Mouse (Mus musculus) gastrocnemius, postnatal 4 days (tissue): ENCODE measurements around the gene Gon4l. TPM values are rescaled to one million over a fixed set of nuclear protein-coding genes. Genes with fewer than 3 reads are reported as not detected.
A peak's percentile ranks its signal among the peaks of the same experiment; 100 is the strongest.

ENCODE experiments used
- DNase-seq, 2 experiments: peaks; one replicate each; pipeline ENCODE4 v3.0.0; 2021 to 2022; ENCODE audit warnings: low spot score in 2 of 2, mixed read lengths in 2 of 2
- total RNA-seq, 2 experiments: library from RNA; stranded (reverse); gene quantifications; 2 replicates each; pipeline ENCODE4 v1.2.3; 2021

Gene Gon4l
- total RNA-seq, 2 experiments from 2014 or later, result 24.6 to 27.5 TPM

DNA sequence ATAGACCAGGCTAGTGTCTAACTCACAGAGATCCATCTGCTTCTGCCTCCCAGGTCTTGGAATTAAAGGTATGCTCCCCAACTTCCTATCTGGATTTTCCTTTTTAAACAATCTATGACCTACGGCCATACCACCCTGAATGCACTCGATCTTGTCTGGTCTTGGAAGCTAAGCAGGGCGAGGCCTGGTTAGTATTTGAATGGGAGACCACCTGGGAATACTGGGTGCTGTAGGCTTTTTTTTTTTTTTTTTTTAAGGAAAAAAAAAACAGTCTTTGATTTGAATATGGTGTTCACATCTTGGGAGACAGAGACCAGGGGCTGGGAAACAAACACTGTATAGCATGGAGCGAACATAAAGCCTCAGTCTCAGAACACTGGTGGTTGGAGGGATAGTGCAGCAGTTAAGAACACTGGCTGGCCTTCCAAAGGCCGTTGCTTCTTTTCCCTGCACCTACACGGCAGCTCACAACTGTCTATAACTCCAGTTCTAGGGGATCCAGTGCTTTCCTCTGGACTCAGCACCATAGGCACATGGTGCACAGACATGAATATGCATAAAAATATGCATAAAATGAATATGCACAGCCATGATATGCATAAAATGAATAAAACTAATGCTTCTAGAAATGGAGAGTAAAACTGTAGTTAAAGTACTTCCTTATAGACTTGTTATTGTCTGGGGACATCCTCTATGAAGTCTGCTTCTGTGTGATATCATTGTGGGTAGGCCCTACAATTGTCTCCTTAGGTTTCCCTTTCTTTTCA is 71.5 kb downstream of the Gon4l start:
- no peak for DNase-seq

DNA sequence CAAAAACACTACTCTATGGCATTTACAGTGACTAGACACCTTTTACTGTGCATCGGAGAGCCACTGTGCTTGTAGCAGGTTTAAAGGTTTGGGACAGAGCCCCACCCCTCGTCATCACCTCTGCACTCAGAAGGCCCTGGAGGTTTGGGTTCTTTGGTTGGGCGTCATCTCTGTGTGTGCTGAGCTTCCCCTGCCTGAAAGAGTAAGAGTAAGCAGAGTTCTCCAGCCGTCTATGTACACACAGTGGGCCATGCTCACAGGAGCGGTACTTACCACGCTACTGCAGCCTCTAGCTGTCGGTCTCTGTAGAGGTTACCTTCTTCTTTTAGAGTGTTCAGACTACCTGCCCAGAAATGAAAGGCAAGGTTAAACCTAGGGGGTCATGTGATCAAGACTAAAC is 77.6 kb downstream of the Gon4l start:
- DNase-seq, result no peak

DNA sequence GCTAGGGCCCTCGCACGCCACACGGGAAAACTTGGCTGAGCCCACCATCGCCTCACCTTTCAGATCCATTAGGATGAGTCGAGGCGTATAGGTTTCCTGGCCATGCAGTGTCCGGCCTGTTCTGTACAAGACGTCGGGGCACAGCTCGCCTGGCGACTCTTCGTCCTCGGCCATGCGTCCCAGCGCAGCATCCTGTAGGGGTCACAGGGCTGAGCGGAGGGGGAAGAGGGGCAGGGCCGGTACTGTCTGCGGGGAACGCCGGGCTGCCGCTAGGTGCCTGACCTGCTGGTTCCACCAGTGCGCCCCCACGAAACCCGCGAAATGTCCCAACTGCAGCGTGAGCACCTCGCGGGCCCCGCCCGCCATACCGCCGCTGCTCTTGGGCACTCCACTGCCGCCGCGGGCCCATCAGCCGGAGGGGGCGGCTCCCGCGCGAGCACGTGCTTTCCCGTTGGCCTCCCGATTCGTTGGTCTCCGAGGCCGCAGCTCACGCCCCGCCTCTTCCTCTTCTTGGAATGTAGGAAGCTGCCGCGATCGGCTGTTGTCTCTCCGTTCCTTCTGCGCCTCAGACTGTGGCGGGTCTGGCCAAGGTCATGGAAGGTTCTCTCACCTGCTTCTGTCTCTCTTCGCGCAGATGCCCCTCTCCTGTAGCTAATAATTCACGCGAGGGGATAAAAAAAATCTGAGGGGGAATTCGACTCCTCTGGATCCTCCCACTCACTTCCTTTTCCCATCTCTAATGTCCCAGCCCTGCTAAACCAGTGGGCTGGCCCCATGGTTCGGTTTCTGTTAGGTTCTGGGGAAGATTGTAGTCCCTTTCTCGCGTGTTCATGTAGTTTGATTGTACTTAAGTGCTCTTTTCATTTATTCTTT is 78.7 kb downstream of the Gon4l start, which contains the start of gene Msto1:
Gene Msto1 (minus strand): TSS at position 489 of the 873 bp plus-strand sequence.
- peak; percentile 79 to 94 for DNase-seq

DNA sequence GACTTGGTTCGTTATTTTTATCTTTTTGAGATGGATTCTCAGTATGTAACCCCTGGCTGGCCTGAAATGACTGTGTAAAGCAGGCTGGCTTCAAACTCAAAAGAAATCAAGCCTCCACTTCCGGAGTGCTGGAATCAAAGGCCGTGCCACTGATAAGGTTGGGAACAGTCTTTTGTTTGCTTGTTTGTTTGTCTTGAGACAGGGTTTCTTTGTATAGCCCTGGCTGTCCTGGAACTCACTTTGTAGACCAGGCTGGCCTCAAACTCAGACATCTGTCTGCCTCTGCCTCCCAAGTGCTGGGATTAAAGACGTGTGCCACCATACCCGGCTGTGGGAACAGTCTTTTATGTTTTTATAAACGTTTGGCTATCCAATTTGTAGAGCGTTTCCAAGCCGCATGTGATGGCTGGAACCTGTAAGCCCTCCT is 79.4 kb downstream of the Gon4l start:
- no peak for DNase-seq

DNA sequence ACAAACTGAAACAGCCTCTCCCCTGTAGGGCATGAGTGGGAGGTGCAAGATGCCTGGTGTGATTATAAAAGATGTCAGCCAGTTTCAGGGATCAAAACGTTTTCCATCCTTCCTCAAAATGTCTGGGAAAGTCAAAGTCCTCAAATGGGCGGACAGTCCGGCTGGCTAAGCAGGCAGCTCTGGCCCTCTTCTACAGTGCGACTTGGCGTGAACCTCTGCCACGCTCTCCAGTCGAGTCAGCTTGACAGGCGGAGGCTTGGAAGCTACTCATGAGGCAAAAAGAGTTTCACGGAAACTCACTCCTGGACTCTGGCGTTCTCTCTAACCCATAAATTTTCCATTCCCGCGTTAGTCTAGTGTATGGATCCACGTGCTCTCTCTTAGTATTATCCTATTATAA is 84.0 kb downstream of the Gon4l start:
- DNase-seq, result no peak

DNA sequence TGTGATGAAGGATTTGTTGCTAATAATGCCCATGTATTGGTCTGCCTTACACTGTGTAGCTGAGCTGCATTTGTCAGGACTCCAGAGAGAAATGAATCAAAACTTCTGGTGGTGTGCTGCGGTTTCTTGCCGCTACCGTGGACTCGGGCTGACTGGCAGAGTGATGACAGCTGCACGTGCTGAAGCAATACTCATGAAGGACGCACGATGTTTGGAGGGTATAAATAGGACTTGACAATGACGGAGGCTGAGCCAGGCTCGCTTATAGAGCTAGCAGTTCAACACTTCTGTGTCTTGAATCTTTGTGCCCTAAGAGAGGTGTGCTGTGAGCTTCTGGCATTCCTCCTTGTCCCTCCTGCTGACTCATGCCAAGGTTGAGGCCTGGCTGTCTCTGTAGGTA is 86.4 kb downstream of the Gon4l start:
- no peak for DNase-seq

DNA sequence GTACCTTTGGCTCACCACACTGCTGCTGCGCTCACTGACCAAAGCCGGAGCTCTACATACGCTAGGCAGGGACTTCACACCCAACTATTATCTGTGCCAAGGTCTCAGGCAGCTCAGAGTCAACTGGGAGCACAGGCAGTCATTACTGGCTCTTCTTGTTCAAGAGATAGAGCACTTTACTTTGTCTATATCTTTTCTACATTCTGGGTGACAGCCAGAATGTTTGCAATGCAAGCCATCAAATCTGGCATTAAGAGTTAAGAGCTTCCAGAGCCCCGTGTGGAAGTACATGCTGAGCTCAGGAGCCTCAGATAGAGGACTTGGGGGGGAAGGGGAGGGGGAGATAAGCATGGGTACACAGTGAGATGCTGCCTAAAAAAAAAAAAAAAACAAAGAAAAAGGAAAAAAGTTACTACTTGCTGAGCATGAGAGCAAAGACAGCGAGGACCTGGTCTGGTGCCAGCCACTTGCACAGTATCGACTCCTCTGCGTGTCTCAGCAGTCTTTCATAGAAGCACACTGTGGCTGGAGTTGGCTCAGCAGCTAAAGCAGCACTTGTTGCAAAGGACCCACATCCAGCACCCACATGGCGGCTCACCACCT is 89.1 kb downstream of the Gon4l start:
- DNase-seq, result no peak

DNA sequence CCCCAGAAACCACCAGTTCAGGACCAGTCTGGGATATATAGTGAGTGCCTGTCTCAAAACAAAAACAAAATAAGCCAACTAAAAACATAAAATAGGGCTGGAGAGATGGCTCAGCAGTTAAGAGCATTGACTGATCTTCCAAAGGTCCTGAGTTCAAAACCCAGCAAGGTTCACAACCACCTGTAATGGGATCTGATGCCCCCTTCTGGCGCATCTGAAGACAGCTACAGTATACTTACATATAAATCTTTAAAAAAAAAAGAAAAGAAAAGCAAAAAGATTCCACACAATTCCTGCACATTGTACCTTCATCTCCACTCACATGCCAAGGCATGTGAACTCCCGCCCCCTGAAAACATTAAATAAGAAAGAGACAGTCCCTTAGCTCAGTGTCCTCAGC is 90.6 kb downstream of the Gon4l start:
- DNase-seq, result no peak

DNA sequence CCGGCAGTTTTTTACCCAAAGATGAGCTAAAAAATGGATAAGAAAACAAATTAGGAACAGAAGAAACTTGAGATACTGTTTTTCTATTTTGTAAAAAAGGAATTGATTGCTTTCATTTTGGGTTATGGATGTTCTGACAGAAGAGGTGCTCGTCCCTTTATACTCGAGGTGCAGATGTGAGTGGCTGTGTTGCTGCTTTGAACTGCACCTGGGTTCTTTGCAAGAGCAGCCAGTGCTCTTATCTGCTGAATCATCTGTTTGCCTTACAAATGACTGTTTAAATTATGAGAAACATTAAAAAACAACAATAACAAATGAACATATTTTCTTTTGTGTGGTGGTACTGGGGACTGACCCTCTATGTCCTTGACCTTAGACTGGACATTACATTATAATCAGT is 94.5 kb downstream of the Gon4l start:
- DNase-seq, result no peak

DNA sequence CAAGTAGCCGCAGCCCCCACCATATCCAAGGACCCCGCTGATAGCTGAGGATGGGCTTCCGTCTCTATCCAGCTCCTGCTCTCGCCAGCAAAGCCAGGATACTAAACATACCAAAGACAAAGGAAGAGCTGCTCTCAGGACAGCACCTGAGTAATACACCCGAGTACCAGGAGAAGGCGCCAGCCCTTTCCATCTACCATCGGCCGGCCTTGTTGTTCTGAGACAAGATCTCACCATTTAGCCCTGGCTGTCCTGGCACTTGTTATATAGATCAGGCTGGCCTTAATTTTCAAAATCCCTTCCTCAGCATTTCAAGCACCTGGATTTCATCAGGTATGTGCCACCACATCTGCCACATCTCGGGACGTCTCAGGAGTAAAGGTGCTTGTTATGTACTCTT is 104.0 kb downstream of the Gon4l start:
- DNase-seq, result no peak

DNA sequence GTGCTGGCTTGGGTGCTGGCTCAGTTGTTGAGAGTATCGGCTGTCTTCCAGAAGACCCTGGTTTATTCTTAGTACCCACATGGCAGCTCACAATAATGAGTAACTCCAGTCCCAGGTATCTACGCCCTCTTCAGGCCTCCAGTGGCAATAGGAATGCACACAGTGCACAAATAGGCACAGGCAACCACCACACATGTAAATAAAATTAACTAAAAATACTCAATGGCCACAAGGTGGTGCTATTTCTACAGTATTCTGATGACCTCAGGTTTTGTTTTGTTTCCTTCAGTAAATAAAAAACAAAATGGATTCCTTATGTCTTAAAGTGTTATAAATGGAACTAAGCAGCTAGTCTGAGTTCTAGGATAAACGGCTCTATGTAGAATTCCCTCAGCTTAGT is 104.7 kb downstream of the Gon4l start:
- no peak for DNase-seq

DNA sequence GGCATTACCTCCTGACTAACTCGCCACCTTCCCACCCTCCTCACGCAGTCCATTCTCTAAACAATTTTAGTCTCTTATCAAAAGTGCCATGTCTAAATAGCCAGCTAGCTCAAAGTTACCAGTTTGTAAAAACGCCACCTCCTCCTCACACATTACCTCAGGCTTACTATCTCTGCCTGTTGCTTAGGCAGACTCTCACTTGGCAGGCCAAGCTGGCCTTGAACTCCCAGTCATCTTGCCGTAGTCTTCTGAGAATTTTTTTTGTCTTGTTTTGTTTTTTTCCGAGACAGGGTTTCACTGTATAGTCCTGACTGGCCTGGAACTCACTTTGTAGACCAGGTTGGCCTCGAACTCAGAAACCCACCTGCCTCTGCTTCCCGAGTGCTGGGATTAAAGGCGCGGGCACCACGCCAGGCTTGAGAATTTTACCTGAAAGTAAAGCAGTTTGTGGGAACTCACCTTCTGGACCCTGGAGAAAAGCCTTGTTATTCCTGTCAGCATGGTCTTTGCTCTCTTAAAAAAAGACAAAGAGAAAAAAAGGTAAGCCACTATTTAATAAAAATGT is 107.4 kb downstream of the Gon4l start:
- no peak for DNase-seq

DNA sequence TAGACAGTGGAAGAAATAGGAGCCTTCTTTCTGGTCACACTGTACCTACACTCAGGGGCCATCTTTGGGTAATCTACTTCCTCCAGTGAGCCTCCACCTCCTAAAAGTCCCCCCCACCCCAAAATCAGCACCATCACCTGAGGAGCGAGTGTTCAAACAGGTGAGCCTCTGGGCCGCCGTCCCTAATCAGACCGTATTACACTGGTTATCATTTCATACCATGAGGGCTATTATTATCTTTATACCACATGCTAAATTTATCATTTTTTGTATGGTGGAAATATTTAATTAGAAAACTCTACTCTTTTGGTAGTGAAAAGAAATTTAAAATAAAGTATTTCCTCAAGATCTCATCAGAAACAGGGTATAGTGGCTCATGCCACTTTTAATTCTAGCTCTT is 109.1 kb downstream of the Gon4l start:
- no peak for DNase-seq

DNA sequence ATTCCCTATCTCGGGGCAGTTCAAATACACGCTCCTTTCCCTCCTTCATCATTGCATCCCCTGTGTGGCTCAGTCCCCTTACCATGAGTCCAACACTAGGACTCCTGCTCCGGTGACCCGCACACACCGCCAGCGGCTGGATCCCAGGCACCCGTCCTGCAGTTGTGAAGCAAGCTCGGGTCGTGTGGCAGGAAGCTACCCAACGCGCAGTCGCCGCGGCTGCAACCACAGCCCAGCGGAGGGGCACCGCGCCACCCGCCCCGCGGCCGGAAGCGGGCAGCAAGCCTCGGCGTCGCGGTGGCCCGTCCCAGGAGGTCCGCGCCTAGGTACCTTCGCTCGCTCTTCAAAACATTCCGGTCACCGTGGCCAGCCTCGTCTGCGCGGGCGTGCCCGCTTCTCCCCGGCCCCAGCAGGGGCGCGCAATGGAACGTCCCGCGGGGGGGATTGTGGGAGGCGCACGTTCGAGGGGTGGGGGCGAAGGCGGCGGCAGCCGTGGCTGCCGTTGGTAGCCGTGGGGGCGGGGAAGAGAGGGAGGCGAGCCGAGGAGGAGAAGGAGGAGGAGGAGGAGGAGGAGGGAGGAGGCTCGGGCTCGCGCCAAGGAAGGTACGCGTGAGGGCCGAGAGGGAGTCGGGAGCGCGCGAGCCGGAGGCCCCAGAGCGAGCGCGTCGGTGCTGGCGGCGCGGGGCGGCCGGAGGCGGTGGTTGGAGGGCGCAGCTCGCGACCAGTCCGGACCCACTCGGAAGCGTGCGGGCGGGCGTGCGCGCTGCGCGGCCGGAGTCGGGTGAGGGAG is 115.0 kb downstream of the Gon4l start:
- DNase-seq, result peak; percentile 82 to 94

DNA sequence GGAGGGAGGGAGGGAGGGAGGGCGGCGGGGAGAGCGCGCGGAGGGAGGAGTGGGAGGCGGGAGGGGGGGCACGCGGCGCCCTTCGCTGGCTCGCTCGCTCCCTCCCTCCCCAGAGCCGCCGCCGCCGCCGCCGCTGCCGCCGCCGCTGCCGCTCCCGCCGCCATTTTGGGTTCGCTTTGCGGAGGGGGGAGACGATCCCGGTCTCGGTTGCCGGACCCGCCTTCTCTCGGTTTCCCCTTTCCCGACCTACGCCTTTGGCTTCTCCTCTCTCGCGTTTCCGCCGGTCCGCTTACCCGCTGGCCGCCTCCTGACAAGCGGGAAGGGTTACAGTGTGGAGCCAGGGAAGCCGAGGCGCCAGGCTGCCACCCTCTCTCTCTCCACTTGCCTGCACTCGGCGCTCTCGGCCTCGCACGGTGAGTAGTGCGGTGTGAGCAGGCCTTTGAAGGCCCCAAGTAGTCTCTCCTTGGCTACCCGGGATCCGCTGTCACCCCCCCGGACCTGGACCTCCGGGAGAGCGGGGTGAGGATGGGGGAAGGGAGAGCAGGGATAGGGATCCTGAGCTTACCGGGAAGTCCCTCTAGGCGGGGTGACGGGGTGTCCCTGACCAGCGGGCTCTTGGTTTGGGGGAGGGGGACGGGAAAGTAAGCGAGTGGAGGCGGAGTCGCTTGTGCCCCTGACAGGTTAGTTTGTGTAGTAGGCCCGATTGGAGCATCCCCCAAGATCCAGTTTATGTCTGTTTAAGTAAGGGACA is 115.7 kb downstream of the Gon4l start, which contains the start of the genes Ash1l and Dap3:
Gene Ash1l (plus strand): TSS at position 47 of the 751 bp plus-strand sequence.
Gene Dap3 (minus strand): TSS at position 606 of the 751 bp plus-strand sequence.
- DNase-seq, result peak; percentile 67 to 77

DNA sequence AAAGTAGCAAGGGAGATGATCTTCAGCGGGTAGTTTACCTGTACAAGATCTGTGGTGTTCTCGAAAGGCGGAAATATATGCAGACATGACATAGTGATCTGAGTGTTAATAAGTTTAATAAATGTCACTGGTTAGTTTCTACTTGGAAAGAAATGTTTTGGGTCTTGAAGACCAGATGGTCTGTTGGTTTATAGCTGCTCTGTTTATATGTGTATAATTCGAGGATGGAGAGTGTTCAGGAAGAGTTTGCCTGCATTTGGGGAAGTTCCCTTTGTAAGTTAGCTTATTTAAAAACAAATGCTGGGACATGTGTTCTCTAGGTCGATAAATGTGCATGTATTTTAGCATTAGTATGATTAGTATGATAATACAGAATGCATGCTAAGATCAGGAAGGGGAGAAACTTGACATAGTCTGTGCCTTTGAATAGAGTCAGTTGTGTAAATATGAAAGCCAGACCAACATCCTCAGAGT is 116.3 kb downstream of the Gon4l start:
- no peak for DNase-seq

DNA sequence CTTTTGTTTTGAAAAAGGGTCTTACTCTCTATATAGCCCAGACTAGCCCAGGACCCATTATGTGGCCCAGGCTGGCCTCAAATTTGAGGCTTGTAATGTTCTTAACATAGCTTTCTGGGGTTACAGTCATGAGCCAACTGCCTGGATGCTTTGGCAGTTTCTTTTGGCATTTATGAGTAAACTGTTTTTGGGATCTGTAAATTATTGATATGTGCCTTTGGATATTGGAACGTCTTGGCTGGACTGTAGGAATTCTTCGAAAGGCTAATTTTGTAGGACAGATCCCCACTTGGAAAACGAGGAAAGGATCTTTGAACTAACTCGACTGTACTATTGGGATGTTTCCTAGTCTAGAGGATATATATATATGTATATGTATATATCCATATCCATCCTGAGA is 118.2 kb downstream of the Gon4l start:
- DNase-seq, result no peak

DNA sequence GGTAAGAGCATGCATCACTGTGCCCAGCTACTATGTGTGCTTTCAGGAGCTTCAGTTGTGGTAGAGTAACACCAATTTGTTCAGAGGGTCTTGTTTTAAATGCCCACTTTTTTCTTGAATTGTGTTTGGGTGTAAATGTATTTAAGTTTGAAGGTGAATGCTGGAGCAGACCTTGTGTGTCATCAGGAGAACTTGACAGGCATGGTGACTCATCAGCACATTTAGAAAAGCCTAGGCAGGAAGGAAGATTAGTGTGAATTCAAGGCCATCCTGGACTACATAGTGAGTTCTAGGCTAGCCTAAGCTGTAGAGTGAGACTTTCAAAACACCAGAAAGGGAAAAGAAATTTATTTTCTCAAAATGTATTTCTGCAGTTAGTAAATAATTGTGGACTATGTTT is 118.7 kb downstream of the Gon4l start:
- DNase-seq, result no peak
